Mouse (Mus musculus): Measurements from ENCODE around the gene Cdk18.

DNA sequence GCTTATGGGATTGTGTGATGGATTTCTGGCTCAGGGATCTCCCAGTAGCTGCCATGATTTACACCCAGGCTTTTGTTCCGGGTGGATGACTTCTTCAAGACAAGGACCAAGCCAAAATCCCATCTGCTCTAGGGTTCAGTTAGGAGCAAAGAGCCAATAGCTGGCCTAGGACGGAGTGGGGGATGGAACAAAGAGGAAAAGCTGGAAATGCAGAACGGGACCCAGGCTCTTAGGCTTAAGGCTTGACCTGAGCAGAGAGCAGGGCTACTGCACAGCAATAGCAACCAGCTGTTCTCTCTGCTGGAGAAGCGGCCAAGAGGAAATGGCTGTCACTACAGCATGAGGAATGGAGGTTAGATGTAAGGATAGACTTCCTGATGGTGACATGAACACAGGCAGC, 14.2 kb downstream of the Cdk18 start:
- no peak for TF ChIP-seq CTCF (IDR thresholded peaks at IDR 0.05; ENCODE audit: low read depth, low read length)
- TF ChIP-seq GATA1 (IDR thresholded peaks at IDR 0.05; ENCODE audit: borderline replicate concordance, low read length): no peak
- TF ChIP-seq POLR2AphosphoS5 (IDR thresholded peaks at IDR 0.05; ENCODE audit: insufficient replicate concordance, low read depth, low read length): no peak
- no peak for TF ChIP-seq TAL1 (conservative IDR thresholded peaks at IDR 0.05; ENCODE audit: low read depth, low read length)

All from G1E (cell line).